Mouse (Mus musculus): ENCODE results near the gene Gm3629.
"Not testable (repeated sequence)": the region's sequence is repeated elsewhere in the genome, so short reads cannot be mapped to it uniquely, and the experiment has no call there.

The Gm3629 gene

GRCm38 (mm10) chr14:6590513-6590912, at the start of gene Gm3629:
Gm3629 (minus strand) TSS chr14:6590613.
- DNase-seq (ENCODE audit: low spot score in 2 of 2): not testable (repeated sequence)

- not testable (repeated sequence) for DNase-seq (ENCODE audit: low spot score in 2 of 2)
Measured at GRCm38 (mm10) chr14:6622318-6622717, 31.9 kb upstream of the Gm3629 start, which contains the start of gene Gm3460. Gm3460 (minus strand) TSS chr14:6622418.

GRCm38 (mm10) chr14:6606436-6606835, 16.0 kb upstream of the Gm3629 start:
- DNase-seq (ENCODE audit: low spot score in 2 of 2): not testable (repeated sequence)

- peak; percentile 1 to 2 for DNase-seq (ENCODE audit: low spot score in 2 of 2)
Measured at GRCm38 (mm10) chr14:6605004-6605403, 14.6 kb upstream of the Gm3629 start.

- not testable (repeated sequence) for DNase-seq (ENCODE audit: low spot score in 2 of 2)
Measured at GRCm38 (mm10) chr14:6604551-6604950, 14.1 kb upstream of the Gm3629 start.

GRCm38 (mm10) chr14:6537190-6537589, 53.2 kb downstream of the Gm3629 start, which contains the start of gene Gm8356:
Gm8356 (minus strand) TSS chr14:6537290.
- not testable (repeated sequence) for DNase-seq (ENCODE audit: low spot score in 2 of 2)

All from right cerebral cortex, postnatal 36 days (tissue).